Mouse (Mus musculus): Measurements from ENCODE around the gene Trp53.
"Not testable (repeated sequence)": the region's sequence is repeated elsewhere in the genome, so short reads cannot be mapped to it uniquely, and the experiment has no call there.

The Trp53 gene

GRCm38 (mm10) chr11:69601768-69602167, 21.6 kb downstream of the Trp53 start:
- no peak for DNase-seq

- DNase-seq: no peak
Observed at GRCm38 (mm10) chr11:69603516-69603915, 23.4 kb downstream of the Trp53 start.

GRCm38 (mm10) chr11:69604347-69604746, 24.2 kb downstream of the Trp53 start:
- no peak for DNase-seq

- peak; percentile 92 for DNase-seq
Observed at GRCm38 (mm10) chr11:69604795-69605664, 24.9 kb downstream of the Trp53 start.

- DNase-seq: peak; percentile 95
Observed at GRCm38 (mm10) chr11:69605726-69606490, 25.7 kb downstream of the Trp53 start, which contains the start of gene Atp1b2. Gene Atp1b2 (minus strand): TSS chr11:69605942.

GRCm38 (mm10) chr11:69606491-69606795, 26.3 kb downstream of the Trp53 start:
- peak; percentile 73 for DNase-seq

GRCm38 (mm10) chr11:69606832-69607231, 26.7 kb downstream of the Trp53 start:
- no peak for DNase-seq

- DNase-seq: no peak
Observed at GRCm38 (mm10) chr11:69608525-69608924, 28.4 kb downstream of the Trp53 start.

- no peak for DNase-seq
Observed at GRCm38 (mm10) chr11:69609416-69609815, 29.3 kb downstream of the Trp53 start.

GRCm38 (mm10) chr11:69610899-69611298, 30.7 kb downstream of the Trp53 start:
- DNase-seq: peak; percentile 67

- DNase-seq: peak; percentile 83
Observed at GRCm38 (mm10) chr11:69613553-69614256, 33.5 kb downstream of the Trp53 start.

- DNase-seq: not testable (repeated sequence)
Observed at GRCm38 (mm10) chr11:69614257-69614588, 34.1 kb downstream of the Trp53 start.

GRCm38 (mm10) chr11:69616781-69617180, 36.6 kb downstream of the Trp53 start:
- DNase-seq: peak; percentile 28

GRCm38 (mm10) chr11:69617805-69618204, 37.6 kb downstream of the Trp53 start, which contains the start of gene Shbg:
Gene Shbg (minus strand): TSS chr11:69617905.
- DNase-seq: peak; percentile 23

GRCm38 (mm10) chr11:69620394-69621081, 40.4 kb downstream of the Trp53 start:
- DNase-seq: peak; percentile 23

- DNase-seq: peak; percentile 72
Observed at GRCm38 (mm10) chr11:69621571-69622268, 41.6 kb downstream of the Trp53 start, which contains the start of gene Sat2. Gene Sat2 (plus strand): TSS chr11:69622024.

- peak; percentile 74 for DNase-seq
Observed at GRCm38 (mm10) chr11:69622406-69622805, 42.2 kb downstream of the Trp53 start.

- peak; percentile 27 for DNase-seq
Observed at GRCm38 (mm10) chr11:69623006-69623405, 42.8 kb downstream of the Trp53 start.

GRCm38 (mm10) chr11:69624339-69624738, 44.2 kb downstream of the Trp53 start:
- DNase-seq: not testable (repeated sequence)

GRCm38 (mm10) chr11:69628286-69628685, 48.1 kb downstream of the Trp53 start:
- peak; percentile 84 for DNase-seq

GRCm38 (mm10) chr11:69629802-69630201, 49.6 kb downstream of the Trp53 start:
- no peak for DNase-seq
